Mouse (Mus musculus): ENCODE results near the gene Atf7ip.
A peak's percentile ranks its signal among the peaks of the same experiment; 100 is the strongest.

- TF ChIP-seq MAX (IDR thresholded peaks at IDR 0.05; ENCODE audit: low read length) (no peak), ZKSCAN1 (IDR thresholded peaks at IDR 0.05; ENCODE audit: borderline replicate concordance, low read depth, low read length) (no peak), CTCF (conservative IDR thresholded peaks at IDR 0.05 in 1 of 2, IDR thresholded peaks at IDR 0.05 in 1 of 2; ENCODE audit: low read depth in 2 of 2, low read length in 2 of 2) (peak in 1 of 2 experiments; percentile 19; a peak in 1 of 4 replicates), RAD21 (IDR thresholded peaks at IDR 0.05; ENCODE audit: low read depth, low read length) (no peak; the same call in 1 of the 2 replicates), IRF4 (IDR thresholded peaks at IDR 0.05; ENCODE audit: low read depth, low read length) (no peak), EP300 (IDR thresholded peaks at IDR 0.05; ENCODE audit: low read length) (no peak), JUND (conservative IDR thresholded peaks at IDR 0.05; ENCODE audit: low read depth, low read length) (no peak), POLR2A (IDR thresholded peaks at IDR 0.05; ENCODE audit: low read depth, low read length) (no peak), USF2 (conservative IDR thresholded peaks at IDR 0.05; ENCODE audit: low read depth, low read length) (no peak), NELFE (IDR thresholded peaks at IDR 0.05; ENCODE audit: low read depth, low read length) (no peak), USF1 (IDR thresholded peaks at IDR 0.05; ENCODE audit: low read depth, low read length) (no peak), SIN3A (IDR thresholded peaks at IDR 0.05; ENCODE audit: low read length) (no peak), POLR2AphosphoS2 (IDR thresholded peaks at IDR 0.05; ENCODE audit: low read depth, low read length) (no peak)
Observed at GRCm38 (mm10) chr6:136519254-136519653, 13.3 kb downstream of the Atf7ip start.
